Mouse (Mus musculus) right cerebral cortex, adult 2 months (tissue): ENCODE data around the gene Pacrg.

Experiments used
- DNase-seq, 2 experiments: peaks; one replicate each; pipeline ENCODE4 v3.0.0; 2021 to 2022; ENCODE audit warnings: low spot score in 2 of 2

Gene Pacrg

DNA sequence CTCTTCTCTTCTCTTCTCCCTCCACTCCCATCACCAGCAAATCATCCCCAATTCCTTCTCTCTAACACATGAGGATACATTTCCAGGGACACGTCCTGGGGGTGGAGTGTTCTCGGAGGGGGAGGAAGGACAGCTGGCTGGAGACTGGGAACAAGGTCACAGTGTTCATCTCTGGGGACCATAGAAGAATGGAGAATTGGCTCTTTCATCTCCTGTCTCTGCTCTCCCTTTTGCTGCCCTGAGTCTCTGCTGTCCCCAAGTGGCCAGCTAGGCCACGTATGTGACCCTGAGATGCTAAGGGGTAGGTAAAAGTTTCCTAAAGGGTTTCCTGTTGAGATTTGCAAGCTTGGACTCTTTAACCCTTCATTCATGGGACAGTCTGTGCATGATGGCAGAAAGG lies 347.0 kb downstream of the Pacrg start:
- DNase-seq, result peak in 1 of 2 experiments; percentile 20

DNA sequence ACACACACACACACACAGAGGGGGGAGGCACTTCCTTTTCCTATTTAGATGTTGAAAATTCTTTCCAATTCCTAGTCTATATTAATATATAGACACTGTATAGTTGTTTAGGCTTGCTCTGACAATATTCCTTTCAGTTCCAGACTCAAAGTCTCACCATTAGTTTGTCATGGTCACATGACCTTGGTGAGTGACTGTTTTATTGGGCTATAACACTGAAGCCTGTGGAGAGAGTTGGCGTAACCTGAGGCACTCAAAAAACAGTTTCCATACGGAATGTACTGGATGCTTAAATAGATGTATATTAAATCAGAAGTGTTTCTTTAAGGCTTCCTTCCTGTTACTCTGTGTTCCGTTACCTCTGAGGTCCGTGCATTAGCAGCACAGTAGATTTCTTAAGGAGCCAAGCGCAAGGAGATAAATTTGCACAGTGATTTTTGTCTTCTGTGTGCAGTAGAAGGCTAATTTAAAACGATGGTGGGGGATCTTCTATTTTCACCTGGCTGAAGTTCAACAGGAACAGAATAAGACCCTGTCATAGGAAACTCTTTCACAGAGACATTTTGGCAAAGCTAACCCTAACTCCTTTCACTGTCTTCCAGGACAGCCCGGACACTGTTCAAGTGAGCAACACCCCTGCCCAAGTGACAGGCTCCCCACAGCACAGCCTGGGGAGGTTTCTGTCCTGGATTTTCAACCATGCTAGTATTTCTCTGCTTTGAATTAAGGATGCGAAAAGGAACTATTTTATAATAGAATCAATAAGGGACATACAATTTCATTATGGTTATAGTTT lies 349.5 kb downstream of the Pacrg start:
- DNase-seq, result no peak

DNA sequence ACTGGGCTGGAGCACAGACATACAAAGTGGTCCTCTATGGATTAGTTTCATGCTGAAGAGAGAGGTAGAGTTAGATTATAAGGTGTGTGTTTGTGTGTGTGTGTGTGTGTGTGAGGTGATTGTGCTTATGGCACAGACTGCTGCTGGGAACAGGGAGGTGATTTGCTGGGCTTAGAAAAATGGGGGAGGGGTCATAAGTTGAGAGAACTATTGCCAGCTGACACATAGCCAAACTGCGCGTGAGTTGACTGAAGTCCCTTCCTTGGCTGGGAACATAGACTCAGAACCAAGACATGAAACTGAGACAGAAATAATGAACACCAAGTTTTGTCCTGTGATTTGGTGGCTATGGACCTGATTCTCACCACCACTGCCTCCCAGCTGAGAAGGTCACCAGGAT lies 351.2 kb downstream of the Pacrg start:
- no peak for DNase-seq

DNA sequence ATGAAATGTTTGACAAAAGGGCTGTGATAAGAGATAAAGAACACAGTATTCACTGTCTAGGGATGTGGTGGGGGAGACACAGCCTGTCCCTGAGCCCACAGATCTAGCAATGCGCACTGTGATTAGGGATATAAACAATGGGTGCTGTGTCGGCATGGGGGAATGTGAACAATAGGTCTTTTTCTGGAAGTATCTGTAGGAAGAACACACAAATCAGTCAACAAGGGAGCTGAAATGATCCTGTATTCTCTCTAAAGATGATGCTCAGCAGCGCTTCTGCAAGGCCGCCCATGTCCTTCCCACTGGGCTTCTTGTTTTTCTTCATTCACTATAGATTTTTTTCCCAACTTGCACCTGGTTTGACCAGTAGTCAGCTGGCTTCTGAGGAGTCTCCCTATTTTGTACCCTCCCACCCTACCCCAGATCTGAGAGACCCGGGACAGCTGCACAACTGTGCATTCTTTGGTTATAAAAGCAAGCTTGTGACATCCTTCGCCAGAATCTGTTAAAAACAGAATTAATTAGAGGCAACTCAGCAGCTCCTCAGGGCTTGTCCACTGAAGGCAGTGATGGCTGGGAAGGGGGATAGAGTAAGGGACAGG lies 356.1 kb downstream of the Pacrg start:
- DNase-seq, result no peak

DNA sequence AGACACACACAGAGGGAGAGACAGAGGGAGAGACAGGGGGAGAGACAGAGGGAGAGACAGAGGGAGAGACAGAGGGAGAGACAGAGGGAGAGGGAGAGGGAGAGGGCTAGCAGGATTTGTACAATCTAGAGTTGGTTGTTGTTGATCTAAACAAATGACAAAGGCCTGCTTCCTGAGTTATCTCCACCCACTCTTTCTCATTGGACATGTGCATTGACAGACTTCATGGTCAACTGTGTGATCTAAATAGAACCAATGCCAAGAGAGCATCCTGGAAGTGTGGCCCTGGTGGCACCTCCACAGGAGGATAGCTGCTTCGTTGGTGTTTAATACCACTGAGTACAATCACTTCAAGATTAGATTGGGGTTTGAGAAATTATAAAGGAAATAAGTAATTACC lies 359.0 kb downstream of the Pacrg start:
- no peak for DNase-seq

DNA sequence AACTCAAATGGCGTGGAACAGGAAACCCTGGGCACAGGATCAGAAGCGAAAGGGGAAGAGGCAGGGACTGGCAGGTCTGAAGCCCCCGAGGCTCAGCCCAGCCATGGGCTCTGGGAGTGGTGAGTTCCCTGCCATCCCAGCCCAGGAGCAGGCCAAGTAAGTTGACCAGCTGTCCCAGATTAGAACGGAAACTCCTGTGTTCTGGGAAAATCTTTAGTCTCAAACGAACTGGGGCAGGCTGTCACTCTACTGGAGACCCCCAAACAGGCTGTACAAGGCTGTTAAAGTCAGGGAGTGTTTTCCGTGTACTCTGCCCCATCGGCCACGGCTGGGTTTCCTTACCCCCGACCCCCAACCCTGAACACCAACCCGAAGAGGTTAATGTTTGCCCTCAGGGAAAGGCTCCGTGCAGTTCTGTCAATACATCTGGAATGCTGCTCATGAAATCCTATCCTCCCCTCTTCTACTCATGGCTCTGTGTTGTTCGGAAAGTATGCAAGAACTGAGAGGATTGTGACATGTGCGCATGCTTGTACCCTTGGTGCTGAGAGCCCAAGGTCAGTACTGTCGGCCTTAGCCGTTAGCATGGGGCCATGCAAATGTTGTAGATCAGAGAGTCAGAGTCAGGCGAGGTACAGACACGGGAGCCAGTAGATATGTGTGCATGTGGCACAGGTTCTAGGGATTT lies 360.9 kb downstream of the Pacrg start:
- no peak for DNase-seq

DNA sequence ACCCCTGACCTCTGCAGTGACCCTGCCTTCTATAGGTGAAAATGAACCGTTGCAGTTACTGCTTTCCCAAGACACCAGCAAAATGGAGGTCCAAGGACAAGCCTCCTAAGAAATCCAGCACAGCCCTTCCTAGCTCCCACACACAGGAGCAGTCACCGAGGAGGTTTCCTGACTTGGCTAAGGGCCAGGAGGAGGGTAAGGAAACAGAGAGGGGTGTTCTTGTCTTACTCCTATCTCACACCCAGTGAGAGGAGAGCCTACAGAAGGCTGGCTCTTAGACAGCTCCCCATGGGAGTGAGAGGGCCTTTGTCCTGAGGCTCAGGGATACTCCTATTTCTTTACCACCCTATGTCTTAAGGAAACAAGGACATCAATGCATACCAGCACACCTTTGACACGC lies 361.7 kb downstream of the Pacrg start:
- DNase-seq, result no peak

DNA sequence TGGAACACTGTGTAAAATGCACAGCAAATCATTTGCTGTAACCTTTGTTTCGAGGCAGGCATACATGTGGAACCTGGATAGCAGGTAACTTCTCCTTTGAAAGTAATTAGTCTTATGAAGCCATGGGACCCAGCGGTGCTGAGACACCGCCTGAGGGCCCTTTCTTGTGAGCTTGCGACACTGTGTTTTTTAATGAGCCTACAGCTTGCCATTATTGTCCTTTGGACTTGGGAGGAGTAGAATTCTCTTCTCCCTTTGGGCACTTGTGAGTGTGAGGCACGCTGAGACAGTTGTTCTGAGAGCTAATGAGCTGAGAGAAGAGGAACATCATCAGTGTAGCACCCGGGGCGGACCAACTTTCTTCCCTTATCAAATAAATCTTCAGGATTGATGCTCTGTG lies 363.3 kb downstream of the Pacrg start:
- no peak for DNase-seq

DNA sequence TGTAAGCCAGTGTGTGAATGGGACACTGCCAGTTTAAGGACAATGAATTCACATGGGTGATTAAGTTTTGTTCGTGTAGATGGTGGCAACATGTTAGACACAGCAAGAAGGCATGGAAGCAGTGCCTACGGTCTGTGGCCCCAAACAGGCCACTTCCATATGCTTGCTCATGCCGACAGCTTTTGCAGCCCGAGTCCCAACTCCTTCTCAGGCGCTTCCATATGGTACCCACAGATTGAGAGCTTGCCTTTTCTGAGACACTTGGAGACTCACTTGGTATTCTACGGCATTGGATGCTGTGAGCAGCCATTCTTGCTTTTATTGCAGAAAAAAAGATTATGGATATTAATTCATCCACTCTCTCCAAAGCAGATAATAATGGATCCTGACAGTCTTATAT lies 365.1 kb downstream of the Pacrg start:
- DNase-seq, result no peak

DNA sequence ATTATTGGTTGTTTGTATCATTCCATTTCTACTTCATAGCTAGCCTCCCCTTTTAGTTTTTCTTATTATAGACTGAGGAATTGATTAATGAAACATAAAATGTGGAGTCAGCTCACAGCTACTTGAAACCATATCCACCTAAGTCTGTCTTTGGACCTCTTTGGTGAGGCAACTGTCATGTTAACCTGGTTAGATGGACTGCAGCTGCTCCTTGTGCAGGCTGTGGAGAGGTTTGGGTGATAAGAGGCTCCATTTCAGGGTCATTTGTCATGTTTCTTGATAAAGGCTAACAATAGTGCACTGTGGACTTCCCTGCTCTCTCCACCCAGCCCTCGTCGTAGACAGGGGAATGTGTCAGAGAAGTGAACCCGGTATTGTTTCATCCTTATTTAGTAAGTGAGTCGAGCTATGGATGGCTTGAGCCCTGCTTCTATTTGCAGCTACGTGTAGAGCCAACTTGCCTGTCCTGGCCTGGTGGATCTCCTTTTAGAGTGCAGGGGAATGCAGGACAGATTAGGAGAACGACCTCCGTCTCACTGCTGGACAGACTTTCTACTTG lies 366.2 kb downstream of the Pacrg start:
- DNase-seq, result no peak

DNA sequence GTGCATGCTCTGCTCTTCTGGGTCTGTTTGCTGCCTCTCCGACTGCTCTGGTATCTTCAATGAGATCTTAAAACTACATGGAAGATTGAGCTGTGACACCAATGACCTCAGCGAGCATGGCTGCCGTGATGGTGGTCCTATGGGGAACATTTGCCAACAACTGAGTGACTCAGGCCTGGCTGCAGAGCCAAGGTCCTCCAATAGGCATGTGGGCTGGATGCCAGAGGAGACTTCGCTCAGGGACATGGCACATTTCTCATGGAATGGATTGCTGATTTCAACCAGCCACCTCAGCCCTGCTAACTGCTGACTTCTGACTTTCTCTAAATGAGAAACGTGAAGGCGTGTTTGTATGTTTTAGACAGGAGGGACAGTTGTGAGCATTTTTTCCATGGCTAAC lies 366.9 kb downstream of the Pacrg start:
- no peak for DNase-seq

DNA sequence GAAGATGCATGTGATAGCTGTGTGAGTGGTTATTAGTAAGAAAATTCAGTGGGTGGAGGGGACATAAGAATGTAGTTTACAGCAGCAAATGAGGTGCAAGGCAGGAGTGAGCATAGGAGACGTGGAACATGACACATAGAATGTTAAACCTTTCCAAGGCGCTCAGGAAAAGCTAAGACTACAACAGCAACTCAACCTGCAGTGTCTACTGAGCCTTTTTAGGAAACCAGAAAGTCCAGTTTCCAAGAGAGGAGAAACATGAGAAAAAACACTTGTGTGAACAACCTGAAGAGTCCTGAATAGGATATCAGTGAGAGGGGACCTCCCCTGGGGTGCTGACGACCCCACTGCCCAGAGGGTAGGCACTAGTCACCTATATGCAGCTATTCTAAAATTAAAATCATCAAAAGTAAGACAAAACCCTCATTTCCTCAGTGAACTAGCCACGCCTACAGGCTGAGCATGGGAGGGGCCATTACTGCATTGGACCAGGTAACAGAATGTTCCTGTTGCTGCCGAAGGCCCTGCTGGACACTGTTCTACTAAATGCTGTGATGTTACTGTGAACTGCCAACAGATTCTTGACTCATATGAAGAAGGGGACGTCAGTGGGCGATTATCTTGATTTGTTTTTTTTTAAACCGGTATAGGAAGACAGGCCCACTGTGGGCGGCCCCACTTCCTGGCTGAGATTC lies 370.1 kb downstream of the Pacrg start:
- no peak for DNase-seq

DNA sequence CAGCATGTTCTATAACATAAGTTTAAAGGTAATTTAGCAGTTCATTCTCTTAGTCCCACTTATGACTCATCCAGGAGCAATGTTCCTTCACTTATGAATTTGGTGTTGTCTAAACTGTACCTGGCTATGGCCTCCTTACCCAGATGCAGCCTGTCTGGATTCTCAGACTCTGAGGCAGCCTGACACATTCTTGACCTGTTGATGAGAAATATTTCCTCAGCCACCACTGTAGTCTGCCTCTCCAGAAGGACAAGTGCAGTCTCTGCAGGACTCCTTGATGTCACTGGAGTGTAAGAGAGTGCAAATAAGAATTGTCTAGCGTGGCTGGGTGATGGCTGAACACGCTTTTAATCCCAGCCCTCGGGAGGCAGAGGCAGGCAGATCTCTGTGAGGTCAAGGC lies 373.0 kb downstream of the Pacrg start:
- DNase-seq, result no peak

DNA sequence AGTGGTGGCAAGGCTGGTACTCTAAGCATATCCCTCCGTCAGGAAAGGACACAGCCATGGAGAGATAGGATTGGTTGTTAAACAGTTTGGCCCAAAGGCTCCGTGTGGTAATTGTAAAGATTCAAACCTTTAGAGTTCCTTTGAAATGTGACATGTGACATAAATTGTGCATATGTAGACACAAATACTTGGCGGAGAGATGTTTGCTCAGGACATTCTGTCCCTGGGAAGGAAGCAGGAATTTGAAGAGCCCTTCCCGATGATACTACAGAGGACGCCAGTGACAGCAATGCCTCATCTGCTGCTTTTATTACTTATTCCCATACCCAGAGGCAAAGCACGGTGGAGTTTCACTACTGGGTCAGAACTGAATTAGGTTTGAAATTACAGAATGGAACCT lies 374.6 kb downstream of the Pacrg start:
- no peak for DNase-seq

DNA sequence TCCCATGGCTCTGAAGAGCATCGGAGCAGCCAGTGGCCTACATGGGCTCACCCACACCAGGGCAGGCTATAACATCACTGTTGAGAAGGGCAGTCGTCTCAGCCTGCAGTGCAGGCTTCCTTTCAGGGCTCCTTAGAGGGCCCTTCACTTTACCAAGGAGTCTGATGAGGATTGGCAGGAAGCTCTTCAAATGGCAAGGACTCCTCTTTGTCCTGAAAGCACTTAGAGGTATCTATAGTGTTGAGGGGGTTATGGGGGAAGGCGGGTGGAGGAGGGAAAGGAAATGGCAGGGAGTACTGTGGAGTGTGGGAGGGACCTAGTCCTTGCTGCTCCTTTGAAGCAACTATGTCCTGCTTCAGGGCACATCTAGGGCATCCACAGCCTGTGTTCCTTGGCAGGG lies 375.4 kb downstream of the Pacrg start:
- no peak for DNase-seq

DNA sequence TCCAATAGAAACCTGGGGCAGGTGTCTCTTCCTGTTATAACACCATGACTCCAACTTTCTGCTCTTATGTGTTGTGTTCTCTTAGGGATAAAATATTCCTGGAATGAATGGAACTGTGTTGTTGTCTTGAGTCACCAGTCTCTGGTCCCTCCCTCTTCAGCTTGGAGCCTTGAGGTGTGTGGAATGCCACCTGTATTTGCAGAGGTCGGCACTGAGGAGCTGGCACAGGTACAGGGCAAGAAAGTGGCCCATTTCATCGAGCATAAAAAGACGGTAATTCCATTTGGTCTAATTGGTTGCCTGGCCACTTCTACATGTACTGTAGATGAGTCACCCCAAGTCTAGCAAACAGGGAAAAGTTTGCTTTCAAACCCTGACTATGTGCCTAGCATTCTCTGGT lies 376.5 kb downstream of the Pacrg start:
- DNase-seq, result no peak

DNA sequence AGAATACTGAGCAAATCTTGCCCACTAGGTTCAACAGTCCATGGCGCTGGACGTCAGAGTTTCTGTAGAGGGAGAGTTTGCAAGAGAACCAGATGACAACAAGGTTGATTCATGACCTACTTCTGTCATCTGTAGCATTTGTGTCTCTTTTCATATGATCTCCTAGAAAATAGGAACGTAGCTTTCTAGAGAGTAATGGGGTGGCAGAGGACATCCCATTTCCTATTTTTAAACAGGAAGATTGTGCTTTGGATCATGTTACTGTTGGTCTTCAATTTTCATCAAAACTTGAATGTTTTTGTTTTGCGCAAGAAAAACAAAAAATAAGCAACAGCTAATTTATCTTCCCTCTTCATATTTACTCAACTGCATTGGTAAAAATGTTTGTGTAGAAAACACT lies 379.2 kb downstream of the Pacrg start:
- no peak for DNase-seq

DNA sequence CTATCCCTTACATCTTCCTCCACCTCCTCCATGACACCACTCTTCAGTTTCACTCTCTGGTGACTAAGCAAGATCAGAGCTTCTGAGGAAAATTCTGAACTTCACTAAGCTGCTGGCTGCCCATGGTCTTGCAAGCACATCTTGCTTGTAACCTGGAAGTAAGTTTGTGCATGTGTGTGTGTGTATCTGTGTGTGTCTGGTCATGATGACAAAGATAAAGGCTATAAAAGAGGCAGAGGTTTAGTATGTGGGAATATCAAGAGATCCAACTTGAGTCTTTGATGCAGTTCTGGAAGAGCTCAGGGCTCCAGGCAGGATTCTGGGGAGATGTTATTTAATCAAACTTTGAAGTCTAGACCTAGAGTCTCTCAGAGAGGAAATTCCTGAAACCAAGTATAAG lies 381.4 kb downstream of the Pacrg start:
- DNase-seq, result no peak

DNA sequence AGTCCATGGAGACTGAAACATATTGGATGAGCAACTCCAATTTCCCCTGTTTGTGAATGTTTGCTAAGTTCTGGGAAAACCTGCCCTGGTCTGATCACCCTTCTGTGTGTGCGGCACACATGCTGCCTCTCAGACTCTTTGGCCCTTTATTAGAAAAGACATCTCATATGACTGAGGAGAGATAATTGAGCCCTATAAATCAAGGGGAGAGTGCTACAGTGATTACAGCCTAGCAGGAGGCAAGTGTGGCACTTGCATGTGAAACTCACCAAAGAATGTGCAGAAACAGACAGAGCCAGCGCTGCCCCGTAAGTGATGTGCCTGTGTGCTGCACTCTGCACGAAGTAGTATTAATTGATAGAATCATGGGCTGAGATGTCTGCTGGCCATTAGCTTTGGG lies 383.7 kb downstream of the Pacrg start:
- DNase-seq, result no peak

DNA sequence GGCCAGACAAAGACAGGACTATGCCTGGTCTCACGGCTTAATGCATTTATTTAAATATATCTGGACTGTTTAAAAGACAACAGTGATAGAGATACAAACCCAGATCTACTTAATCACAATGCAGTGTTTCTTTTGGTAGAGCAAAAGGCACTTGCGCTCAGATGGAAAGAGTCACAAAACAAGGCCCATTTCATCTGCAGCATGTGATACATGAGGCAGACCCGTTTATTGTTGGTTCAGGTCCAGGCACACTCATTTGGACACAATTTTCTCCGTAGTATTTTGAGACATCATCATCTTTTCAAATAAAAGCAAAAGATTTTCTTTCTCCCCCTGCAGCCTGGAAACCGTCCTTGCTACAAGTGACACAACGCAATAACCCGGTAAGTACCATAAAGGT lies 384.1 kb downstream of the Pacrg start:
- no peak for DNase-seq

DNA sequence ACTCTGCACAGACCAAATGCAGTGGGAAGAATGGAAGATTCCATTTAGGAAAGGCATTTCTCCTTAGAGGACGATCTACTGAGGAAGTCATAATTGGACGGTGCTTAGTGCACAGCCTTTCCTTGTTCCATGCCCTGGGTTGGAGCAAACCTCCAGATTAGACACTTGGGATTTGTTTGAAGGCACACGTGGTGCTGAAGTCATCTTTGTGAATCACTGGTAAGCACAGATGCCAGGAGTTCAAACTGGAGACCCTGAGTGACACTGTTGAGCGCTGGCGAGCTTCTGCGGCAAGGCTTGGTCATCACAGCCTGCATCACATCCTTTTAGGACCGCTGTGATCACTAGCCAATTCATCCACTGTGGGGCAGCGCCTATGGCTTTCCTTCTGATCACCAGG lies 385.7 kb downstream of the Pacrg start:
- DNase-seq, result no peak

DNA sequence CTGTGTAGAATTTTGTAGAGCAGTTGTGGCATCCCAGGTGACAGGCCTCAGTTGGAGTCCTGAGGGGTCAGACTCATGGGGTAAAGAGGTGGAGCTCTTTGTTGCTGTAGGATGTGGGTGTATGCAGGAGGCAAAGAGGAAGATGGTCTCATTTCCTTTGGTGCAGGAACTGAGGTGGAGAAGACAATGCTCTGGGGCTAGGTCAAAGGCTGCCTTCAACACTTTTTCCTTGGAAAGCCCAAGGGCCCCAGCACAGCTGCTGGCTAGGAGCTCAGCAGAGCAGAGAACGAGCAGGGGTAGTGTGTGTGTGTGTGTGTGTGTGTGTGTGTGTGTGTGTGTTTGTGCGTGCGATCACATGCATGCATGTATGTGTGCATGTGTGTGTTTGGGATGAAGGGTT lies 387.3 kb downstream of the Pacrg start:
- DNase-seq, result no peak
